Mouse (Mus musculus): ENCODE data around the gene Pgc. TPM values are rescaled to one million over a fixed set of nuclear protein-coding genes. Genes with fewer than 3 reads are reported as not detected.

Pgc gene
- polyA plus RNA-seq, 1 experiment = not detected

GRCm38 (mm10) chr17:47704692-47705091 lies 21.9 kb upstream of the Pgc start:
- H3K4me3 ChIP-seq (ENCODE audit: insufficient read depth, low read length) = no peak overlapping the region
- no peaks in the 10 kb centered on the region for H3K4me1 ChIP-seq (ENCODE audit: control insufficient read depth, insufficient read depth, low read length)
- no peak for TF ChIP-seq POLR2A (IDR thresholded peaks at IDR 0.05; ENCODE audit: extremely low read depth, insufficient read depth, low read length)
- no peak for TF ChIP-seq CTCF (IDR thresholded peaks at IDR 0.05; ENCODE audit: extremely low read depth, insufficient read depth, low read length)
- no peak overlapping the region for H3K27ac ChIP-seq (ENCODE audit: insufficient read depth, low read length)

- no peak for TF ChIP-seq POLR2A (IDR thresholded peaks at IDR 0.05; ENCODE audit: extremely low read depth, insufficient read depth, low read length)
- TF ChIP-seq CTCF (IDR thresholded peaks at IDR 0.05; ENCODE audit: extremely low read depth, insufficient read depth, low read length) = no peak
- no peaks in the 10 kb centered on the region for H3K4me1 ChIP-seq (ENCODE audit: control insufficient read depth, insufficient read depth, low read length)
- no peak overlapping the region for H3K27ac ChIP-seq (ENCODE audit: insufficient read depth, low read length)
- H3K4me3 ChIP-seq (ENCODE audit: insufficient read depth, low read length) = no peak overlapping the region
These were observed 20.4 kb upstream of the Pgc start for GRCm38 (mm10) chr17:47706196-47706595.

GRCm38 (mm10) chr17:47707961-47708360 lies 18.7 kb upstream of the Pgc start:
- no peak for TF ChIP-seq POLR2A (IDR thresholded peaks at IDR 0.05; ENCODE audit: extremely low read depth, insufficient read depth, low read length)
- no peak for TF ChIP-seq CTCF (IDR thresholded peaks at IDR 0.05; ENCODE audit: extremely low read depth, insufficient read depth, low read length)
- Histone ChIP-seq H3K27ac (ENCODE audit: insufficient read depth, low read length) (no peak overlapping the region), H3K4me1 (ENCODE audit: control insufficient read depth, insufficient read depth, low read length) (no peaks in the 10 kb centered on the region), H3K4me3 (ENCODE audit: insufficient read depth, low read length) (no peak overlapping the region)

GRCm38 (mm10) chr17:47708972-47709371 lies 17.7 kb upstream of the Pgc start:
- H3K4me3 ChIP-seq (ENCODE audit: insufficient read depth, low read length) = no peak overlapping the region
- TF ChIP-seq POLR2A (IDR thresholded peaks at IDR 0.05; ENCODE audit: extremely low read depth, insufficient read depth, low read length) = no peak
- TF ChIP-seq CTCF (IDR thresholded peaks at IDR 0.05; ENCODE audit: extremely low read depth, insufficient read depth, low read length) = no peak
- H3K27ac ChIP-seq (ENCODE audit: insufficient read depth, low read length) = no peak overlapping the region
- H3K4me1 ChIP-seq (ENCODE audit: control insufficient read depth, insufficient read depth, low read length) = no peaks in the 10 kb centered on the region

- Histone ChIP-seq H3K4me1 (ENCODE audit: control insufficient read depth, insufficient read depth, low read length) (no peaks in the 10 kb centered on the region), H3K4me3 (ENCODE audit: insufficient read depth, low read length) (no peak overlapping the region), H3K27ac (ENCODE audit: insufficient read depth, low read length) (no peak overlapping the region)
- TF ChIP-seq POLR2A (IDR thresholded peaks at IDR 0.05; ENCODE audit: extremely low read depth, insufficient read depth, low read length) = no peak
- no peak for TF ChIP-seq CTCF (IDR thresholded peaks at IDR 0.05; ENCODE audit: extremely low read depth, insufficient read depth, low read length)
These were observed 16.6 kb upstream of the Pgc start for GRCm38 (mm10) chr17:47710036-47710435.

GRCm38 (mm10) chr17:47711883-47712282 lies 14.8 kb upstream of the Pgc start:
- no peak overlapping the region for H3K4me3 ChIP-seq (ENCODE audit: insufficient read depth, low read length)
- TF ChIP-seq CTCF (IDR thresholded peaks at IDR 0.05; ENCODE audit: extremely low read depth, insufficient read depth, low read length) = no peak
- no peak for TF ChIP-seq POLR2A (IDR thresholded peaks at IDR 0.05; ENCODE audit: extremely low read depth, insufficient read depth, low read length)
- no peaks in the 10 kb centered on the region for H3K4me1 ChIP-seq (ENCODE audit: control insufficient read depth, insufficient read depth, low read length)
- H3K27ac ChIP-seq (ENCODE audit: insufficient read depth, low read length) = no peak overlapping the region

- no peak overlapping the region for H3K27ac ChIP-seq (ENCODE audit: insufficient read depth, low read length)
- no peaks in the 10 kb centered on the region for H3K4me1 ChIP-seq (ENCODE audit: control insufficient read depth, insufficient read depth, low read length)
- H3K4me3 ChIP-seq (ENCODE audit: insufficient read depth, low read length) = no peak overlapping the region
- TF ChIP-seq CTCF (IDR thresholded peaks at IDR 0.05; ENCODE audit: extremely low read depth, insufficient read depth, low read length) = no peak
- TF ChIP-seq POLR2A (IDR thresholded peaks at IDR 0.05; ENCODE audit: extremely low read depth, insufficient read depth, low read length) = no peak
These were observed 13.6 kb upstream of the Pgc start for GRCm38 (mm10) chr17:47712889-47713571.

- Histone ChIP-seq H3K27ac (ENCODE audit: insufficient read depth, low read length) (no peak overlapping the region), H3K4me3 (ENCODE audit: insufficient read depth, low read length) (no peak overlapping the region), H3K4me1 (ENCODE audit: control insufficient read depth, insufficient read depth, low read length) (no peaks in the 10 kb centered on the region)
- TF ChIP-seq POLR2A (IDR thresholded peaks at IDR 0.05; ENCODE audit: extremely low read depth, insufficient read depth, low read length) (no peak), CTCF (IDR thresholded peaks at IDR 0.05; ENCODE audit: extremely low read depth, insufficient read depth, low read length) (no peak)
These were observed 11.6 kb upstream of the Pgc start for GRCm38 (mm10) chr17:47715037-47715436.

- no peaks in the 10 kb centered on the region for H3K4me1 ChIP-seq (ENCODE audit: control insufficient read depth, insufficient read depth, low read length)
- H3K4me3 ChIP-seq (ENCODE audit: insufficient read depth, low read length) = no peak overlapping the region
- no peak for TF ChIP-seq CTCF (IDR thresholded peaks at IDR 0.05; ENCODE audit: extremely low read depth, insufficient read depth, low read length)
- TF ChIP-seq POLR2A (IDR thresholded peaks at IDR 0.05; ENCODE audit: extremely low read depth, insufficient read depth, low read length) = no peak
- no peak overlapping the region for H3K27ac ChIP-seq (ENCODE audit: insufficient read depth, low read length)
These were observed 5.5 kb upstream of the Pgc start for GRCm38 (mm10) chr17:47721183-47721582.

All from cortical plate, adult 2 months (tissue).